Mouse (Mus musculus) liver, adult 2 months (tissue): ENCODE results near the gene Eea1. TPM values are rescaled to one million over a fixed set of nuclear protein-coding genes. Genes with fewer than 3 reads are reported as not detected.

Experiments
- DNase-seq: peaks from one replicate; pipeline ENCODE4 v3.0.0-alpha.2; 2011; ENCODE audit warnings: low read depth, low spot score; ENCODE audit errors: extremely low read depth
- H3K27ac ChIP-seq: fragments of 200-500 bp; replicated peaks from 2 replicates; pipeline ENCODE4 v1.5.1; 2012; ENCODE audit warnings: low read depth, mild to moderate bottlenecking, control low read depth, inconsistent platforms, low read length; ENCODE audit not compliant: insufficient read depth
- H3K27me3 ChIP-seq: fragments of 200-500 bp; 2 replicates; pipeline ENCODE4 v1.6.1; 2012; ENCODE audit warnings: mild to moderate bottlenecking, moderate library complexity, low read length, inconsistent platforms; ENCODE audit not compliant: control insufficient read depth, insufficient read depth
- H3K36me3 ChIP-seq: fragments of 200-500 bp; 2 replicates; pipeline ENCODE4 v1.6.1; 2012; ENCODE audit warnings: low read length, inconsistent platforms; ENCODE audit not compliant: control insufficient read depth, insufficient read depth
- H3K4me1 ChIP-seq: fragments of 200-500 bp; 2 replicates; pipeline ENCODE4 v1.6.1; 2011; ENCODE audit warnings: low read length; ENCODE audit not compliant: control insufficient read depth, insufficient read depth
- H3K4me3 ChIP-seq: fragments of 200-500 bp; 2 replicates; pipeline ENCODE4 v1.5.1; 2011; ENCODE audit warnings: low read depth, mild to moderate bottlenecking, control low read depth, low read length, moderate library complexity; ENCODE audit not compliant: insufficient read depth
- H3K79me2 ChIP-seq: fragments of 200-500 bp; 2 replicates; pipeline ENCODE4 v1.6.1; 2012; ENCODE audit warnings: inconsistent platforms, mild to moderate bottlenecking, low read length, moderate library complexity; ENCODE audit not compliant: control insufficient read depth, insufficient read depth
- H3K9ac ChIP-seq: fragments of 200-500 bp; 2 replicates; pipeline ENCODE4 v1.6.1; 2012; ENCODE audit warnings: low read depth, mild to moderate bottlenecking, control low read depth, inconsistent platforms, low read length
- CTCF ChIP-seq: fragments of 200-500 bp; IDR thresholded peaks from 2 replicates; pipeline ENCODE4 v1.5.1; 2011; ENCODE audit warnings: low read depth, low read length, control low read depth
- POLR2A ChIP-seq: fragments of 200-500 bp; IDR thresholded peaks from 2 replicates; pipeline ENCODE4 v1.6.1; 2011; ENCODE audit warnings: low read length, control low read depth; ENCODE audit not compliant: insufficient read depth; ENCODE audit errors: extremely low read depth
- WGBS: fragments of 180-500 bp; shearing (Covaris S2); methylation state at CpG from one replicate; pipeline ENCODE4 v1.1.7; 2018; 5-methylcytosine and 5-hydroxymethylcytosine counted together
- polyA plus RNA-seq: library from polyadenylated mRNA; depleted of rRNA; stranded (reverse); fragments of >200 nt; gene quantifications from 2 replicates; pipeline ENCODE4 v1.2.3, GENCODE M21; 2012
- total RNA-seq: library from RNA; depleted of rRNA; stranded (reverse); fragments of >200 nt; gene quantifications from 2 replicates; pipeline ENCODE4 v1.2.3, GENCODE M21; 2014

Eea1 gene
- total and polyA plus RNA-seq, 2 experiments: 3.1 to 19.6 TPM

GRCm38 (mm10) chr10:96015738-96016137 is 75.3 kb downstream of the Eea1 start:
- H3K4me3 ChIP-seq: no peak overlapping the region
- peak; percentile 30 for DNase-seq
- H3K36me3 ChIP-seq: peaks cover 47% of the 10 kb centered on the region
- peaks cover 4% of the 10 kb centered on the region; the same call in 1 of the 2 replicates for H3K4me1 ChIP-seq
- no peak for TF ChIP-seq CTCF
- no peak for TF ChIP-seq POLR2A
- no peak overlapping the region for H3K9ac ChIP-seq
- no peaks in the 10 kb centered on the region for H3K27me3 ChIP-seq
- H3K79me2 ChIP-seq: no peaks in the 10 kb centered on the region
- no peak overlapping the region for H3K27ac ChIP-seq

GRCm38 (mm10) chr10:96017418-96017817 is 77.0 kb downstream of the Eea1 start:
- no peaks in the 10 kb centered on the region for H3K79me2 ChIP-seq
- H3K9ac ChIP-seq: no peak overlapping the region
- WGBS: 29% methylated on average over 2 of the region's 2 CpGs
- no peaks in the 10 kb centered on the region for H3K27me3 ChIP-seq
- H3K27ac ChIP-seq: no peak overlapping the region
- H3K36me3 ChIP-seq: peaks cover 43% of the 10 kb centered on the region
- TF ChIP-seq CTCF (no peak), POLR2A (no peak)
- peak; percentile 67 for DNase-seq
- H3K4me3 ChIP-seq: no peak overlapping the region
- H3K4me1 ChIP-seq: peaks cover 4% of the 10 kb centered on the region; the same call in 1 of the 2 replicates

GRCm38 (mm10) chr10:96033356-96033984 is 93.0 kb downstream of the Eea1 start:
- DNase-seq: peak; percentile 27
- no peak for TF ChIP-seq POLR2A
- TF ChIP-seq CTCF: peak; percentile 47

GRCm38 (mm10) chr10:96034106-96034505 is 93.7 kb downstream of the Eea1 start:
- Histone ChIP-seq H3K79me2 (no peaks in the 10 kb centered on the region), H3K9ac (no peak overlapping the region), H3K4me3 (no peak overlapping the region), H3K36me3 (peaks cover 26% of the 10 kb centered on the region), H3K27ac (no peak overlapping the region), H3K4me1 (no peaks in the 10 kb centered on the region), H3K27me3 (no peaks in the 10 kb centered on the region)
- no peak for DNase-seq
- TF ChIP-seq CTCF: no peak
- 87% methylated on average over 3 of the region's 3 CpGs for WGBS

More at GRCm38 (mm10) chr10:96033356-96033984, 93.0 kb downstream of the Eea1 start:
- Histone ChIP-seq H3K79me2 (no peaks in the 10 kb centered on the region), H3K36me3 (peaks cover 20% of the 10 kb centered on the region), H3K27ac (no peak overlapping the region), H3K4me3 (no peak overlapping the region), H3K27me3 (no peaks in the 10 kb centered on the region), H3K9ac (no peak overlapping the region), H3K4me1 (no peaks in the 10 kb centered on the region)
- WGBS: 70% methylated on average over 10 of the region's 10 CpGs

- Histone ChIP-seq H3K27me3 (no peaks in the 10 kb centered on the region), H3K9ac (no peak overlapping the region), H3K36me3 (peaks cover 33% of the 10 kb centered on the region), H3K4me3 (no peak overlapping the region), H3K4me1 (no peaks in the 10 kb centered on the region), H3K27ac (no peak overlapping the region), H3K79me2 (no peaks in the 10 kb centered on the region)
- no peak for DNase-seq
- TF ChIP-seq CTCF (no peak), POLR2A (no peak)
Measured at GRCm38 (mm10) chr10:96035951-96036350, 95.5 kb downstream of the Eea1 start.

GRCm38 (mm10) chr10:96044216-96044615 is 103.8 kb downstream of the Eea1 start:
- DNase-seq: no peak
- Histone ChIP-seq H3K79me2 (no peaks in the 10 kb centered on the region), H3K27ac (no peak overlapping the region), H3K27me3 (no peaks in the 10 kb centered on the region), H3K4me3 (no peak overlapping the region), H3K4me1 (no peaks in the 10 kb centered on the region), H3K9ac (no peak overlapping the region), H3K36me3 (peaks cover 31% of the 10 kb centered on the region)
- WGBS: 92% methylated on average over 2 of the region's 2 CpGs
- TF ChIP-seq CTCF (no peak), POLR2A (no peak)
